8 mouse cellular contexts compared by ENCODE assay signal in the genomic region with DNA sequence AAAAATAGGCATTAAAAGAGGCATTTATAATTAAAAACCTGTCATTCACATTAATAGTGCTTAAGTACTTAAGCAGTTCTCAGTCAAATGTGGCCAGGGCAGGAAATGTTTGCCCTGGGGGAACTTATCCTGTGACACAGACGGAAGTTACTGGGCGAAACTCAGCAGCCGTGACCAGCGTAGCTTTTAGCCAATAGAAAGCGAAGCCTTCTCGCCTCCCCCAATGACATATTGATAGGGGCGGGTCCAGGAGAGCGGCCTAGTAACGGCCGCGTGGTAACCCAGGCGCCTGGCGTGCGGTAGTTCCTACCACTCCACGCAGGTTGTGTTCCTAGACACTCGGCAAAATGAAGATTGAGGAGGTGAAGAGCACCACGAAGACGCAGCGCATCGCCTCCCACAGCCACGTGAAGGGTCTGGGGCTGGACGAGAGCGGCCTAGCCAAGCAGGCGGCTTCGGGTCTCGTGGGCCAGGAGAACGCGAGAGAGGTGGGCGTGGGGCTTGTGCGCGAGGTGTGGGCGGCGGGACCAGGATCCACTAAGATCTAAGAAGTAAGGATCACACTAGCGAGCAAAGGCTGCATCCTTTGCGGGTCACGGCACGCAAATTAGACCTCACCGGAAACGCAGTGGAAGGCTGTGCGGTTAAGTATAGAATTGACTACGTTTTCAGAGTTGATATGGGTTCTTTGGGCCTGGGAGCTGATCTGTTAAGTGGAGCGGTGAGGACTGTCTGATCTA. TPM values are rescaled to one million over a fixed set of nuclear protein-coding genes. Genes with fewer than 3 reads are reported as not detected.
A peak's percentile ranks its signal among the peaks of the same experiment; 100 is the strongest.
DNase-seq lines count a peak whose midpoint lies in the region; ATAC-seq lines count a peak whose summit lies in the region.

A gene (plus strand): TSS at position 229 of the 740 bp plus-strand sequence.

- 0% methylated on average over 42 of the region's 42 CpGs for WGBS in hindbrain, embryonic 15.5 days

- peak; percentile 100 for ATAC-seq in hindbrain, embryonic 15.5 days (ENCODE audit: low FRiP score, low read depth)

- DNase-seq in T-cell, adult 2 months (ENCODE audit: low spot score) = peak; percentile 93
- peak; percentile 88 to 89 for DNase-seq in cerebellum, postnatal 36 days
- DNase-seq in frontal cortex, postnatal 36 days (ENCODE audit: low spot score in 2 of 2) = peak; percentile 91 to 95
- peak; percentile 89 for DNase-seq in left cerebral cortex, adult 11 months (ENCODE audit: low spot score)
- peak; percentile 94 to 95 for DNase-seq in lung, postnatal 4 days
- peak; percentile 91 for DNase-seq in retina, postnatal 7 days (ENCODE audit: low read depth, low spot score)
- peak; percentile 73 for DNase-seq in urinary bladder, adult 2 months (ENCODE audit: low spot score)

- H3K9me3 ChIP-seq in hindbrain, embryonic 15.5 days = no peaks in the 10 kb centered on the region

- peaks cover 16% of the 10 kb centered on the region for H3K36me3 ChIP-seq in hindbrain, embryonic 15.5 days

- peak within 1 kb of the TSS; percentile 73 for H3K9ac ChIP-seq in hindbrain, embryonic 15.5 days

- H3K27ac ChIP-seq in hindbrain, embryonic 15.5 days (replicated peaks) = peak within 1 kb of the TSS; percentile 64

- peaks cover 17% of the 10 kb centered on the region for H3K4me1 ChIP-seq in hindbrain, embryonic 15.5 days (replicated peaks)

- H3K4me3 ChIP-seq in hindbrain, embryonic 15.5 days = peak within 1 kb of the TSS; percentile 72

- no peaks in the 10 kb centered on the region for H3K27me3 ChIP-seq in hindbrain, embryonic 15.5 days

- H3K4me2 ChIP-seq in hindbrain, embryonic 15.5 days = peak within 1 kb of the TSS; percentile 81

RNA-seq across cellular contexts. Expression of the gene that starts here (rescaled TPM):
- polyA plus RNA-seq in hindbrain, embryonic 15.5 days (2015; fragmentation: Nextera tagmentation; extraction: Ambion mirVana) = 94.9 and 98.7 TPM in 2 replicates
- 33.1 and 37.7 TPM in 2 replicates for polyA plus RNA-seq in urinary bladder, adult 2 months (2012; rRNA removed)

Comparison
In these comparisons a context has a peak if more than half of its experiments do, and no peak if none do; other contexts are left out.
1. Peak in every context shown above with its lines: DNase-seq, ATAC-seq, H3K4me3 ChIP-seq and H3K27ac ChIP-seq.